Mouse (Mus musculus): ENCODE measurements around the gene Serpina3n.
"Not testable (repeated sequence)": the region's sequence is repeated elsewhere in the genome, so short reads cannot be mapped to it uniquely, and the experiment has no call there.

DNA sequence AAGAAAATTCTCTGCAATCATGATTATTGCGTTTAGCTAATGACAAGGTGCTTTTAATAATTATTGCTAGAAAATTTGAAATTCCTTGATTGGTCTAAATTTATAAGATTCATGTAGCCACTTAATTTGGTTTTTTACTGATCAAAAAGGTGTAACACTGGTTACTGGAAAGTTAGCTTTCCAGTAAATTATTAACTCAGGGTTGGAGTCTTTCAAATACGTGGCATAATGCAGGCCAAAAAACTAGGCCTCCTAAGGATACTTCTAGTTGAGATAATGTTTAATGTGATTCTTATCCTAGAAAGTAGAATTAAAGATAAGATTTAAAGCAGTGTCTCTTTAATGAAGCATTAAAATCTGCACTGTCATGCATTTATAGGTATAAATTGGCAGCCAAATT, 28.2 kb upstream of the Serpina3n start:
- TF ChIP-seq EP300 (IDR thresholded peaks at IDR 0.05; ENCODE audit: insufficient read depth, low read depth, low read length); CTCF (IDR thresholded peaks at IDR 0.05; ENCODE audit: low read depth, low read length); POLR2A (IDR thresholded peaks at IDR 0.05; ENCODE audit: insufficient read depth, low read length): not testable (repeated sequence)

Measured in ES-Bruce4 (cell line).